ENCODE assay signal across 9 mouse cellular contexts in the genomic region with DNA sequence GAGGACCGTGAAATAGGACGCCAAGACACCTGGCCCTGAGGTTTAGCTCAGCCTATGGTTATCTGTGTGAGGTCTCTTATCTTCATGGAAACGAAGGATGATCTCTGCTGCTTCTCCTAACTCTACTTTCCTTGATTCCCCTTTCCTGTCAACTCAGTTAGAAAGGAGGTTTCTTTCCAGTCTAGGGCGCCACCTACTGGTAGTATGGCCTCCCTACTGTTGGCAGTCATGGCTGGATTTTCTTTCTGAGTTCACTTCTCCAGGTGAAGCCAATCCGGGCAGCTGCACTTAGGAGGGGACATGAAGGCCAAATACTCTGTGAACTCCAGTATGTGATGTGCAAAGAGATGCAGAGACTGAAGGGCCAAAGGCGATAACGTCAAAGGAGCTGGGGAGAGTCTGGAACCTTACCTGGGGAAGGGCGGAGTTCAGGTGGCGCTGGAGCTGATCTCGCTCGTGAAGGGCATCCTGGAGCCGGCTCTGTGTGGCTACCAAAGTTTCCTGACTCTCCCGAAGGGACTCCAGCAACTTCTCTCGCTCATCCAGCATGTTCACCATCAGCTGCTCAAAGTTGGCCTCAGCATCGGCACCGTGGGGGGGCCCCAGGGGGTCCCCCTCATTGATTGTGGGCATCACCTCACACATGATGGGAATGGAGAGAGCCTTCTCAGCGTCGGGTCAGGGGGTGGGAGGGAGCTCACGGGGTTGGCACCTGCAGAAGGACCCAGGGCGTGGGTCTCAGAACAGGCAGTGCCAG. TPM values are rescaled to one million over a fixed set of nuclear protein-coding genes. Genes with fewer than 3 reads are reported as not detected.
DNase-seq lines count a peak whose midpoint lies in the region; ATAC-seq and TF ChIP-seq lines count a peak whose summit lies in the region.
"Had no signal": no experiment of that assay in that cellular context is flagged by ENCODE, and none has a peak within 500 bp of the region (broad histone marks: within the 10 kb centered on the region; RNA-seq: fewer than 3 reads in every experiment).

No protein-coding gene starts in this region.

- no peak overlapping the region for H3K9ac ChIP-seq in ES-E14 (ENCODE audit: insufficient read depth, low read depth, low read length, poor library complexity, severe bottlenecking)
- H3K9ac ChIP-seq in forebrain, embryonic 13.5 days = no peak overlapping the region
- H3K9ac ChIP-seq: liver, embryonic 15.5 days had no signal

- intact Hi-C loops in heart, postnatal 36 days (cut with DNase I) = loop anchor here (1.0 to 5.0 kb wide), 4 partner anchors 135 to 280 kb away; no protein-coding TSS in a partner anchor

- DNase-seq in ES-E14 (ENCODE audit: low read depth, low spot score) = peak; percentile 66
- peak; percentile 85 for DNase-seq in brain, embryonic 14.5 days (ENCODE audit: low read depth)
- DNase-seq in heart, postnatal 36 days = peak; percentile 81 to 83
- peak; percentile 89 to 91 for DNase-seq in layer of hippocampus, postnatal 10 days (ENCODE audit: low spot score in 2 of 2)
- peak; percentile 72 for DNase-seq in lung, postnatal 25 days (ENCODE audit: low spot score)
- DNase-seq in retina, adult 2 months (ENCODE audit: low read depth, low spot score) = peak; percentile 66
- peak; percentile 48 to 64 for DNase-seq in thymus, postnatal 36 days

- H3K36me3 ChIP-seq in ES-E14 (ENCODE audit: control insufficient read depth, insufficient read depth, low read length, poor library complexity, severe bottlenecking) = no peaks in the 10 kb centered on the region
- H3K36me3 ChIP-seq in forebrain, embryonic 13.5 days (ENCODE audit: poor library complexity, severe bottlenecking) = no peaks in the 10 kb centered on the region
- H3K36me3 ChIP-seq: liver, embryonic 15.5 days had no signal

- no peak overlapping the region for H3K4me3 ChIP-seq in ES-E14 (ENCODE audit: insufficient read depth in 1 of 2, low read depth in 1 of 2, low read length in 2 of 2, poor library complexity in 1 of 2, severe bottlenecking in 1 of 2)
- H3K4me3 ChIP-seq in forebrain, embryonic 13.5 days = no peak overlapping the region
- H3K4me3 ChIP-seq: liver, embryonic 15.5 days had no signal

- peaks cover 2 to 19% of the 10 kb centered on the region in 2 experiments; a peak in 1 of 4 replicates for H3K4me1 ChIP-seq in ES-E14 (ENCODE audit: control insufficient read depth in 2 of 2, insufficient read depth in 2 of 2, low read length in 2 of 2, poor library complexity in 1 of 2)
- 0 out of 2 replicates have a peak, but pooled peaks cover 8% of the 10 kb centered on the region for H3K4me1 ChIP-seq in forebrain, embryonic 13.5 days

- TF ChIP-seq CTCF in brain, embryonic 14.5 days (IDR thresholded peaks at IDR 0.05; ENCODE audit: borderline replicate concordance, extremely low read depth, insufficient read depth, insufficient read length) = peak; percentile 91

- in situ Hi-C loops in ES-E14 (cut with MboI; ENCODE audit: low sequenced_read_pairs in 2 of 2, unreplicated experiment in 2 of 2) = loop anchor here in 1 of 2 experiments (5.0 kb wide), 1 partner anchor 180 kb away; no protein-coding TSS in a partner anchor

- H3K4me2 ChIP-seq in forebrain, embryonic 13.5 days = no peak overlapping the region
- H3K4me2 ChIP-seq: liver, embryonic 15.5 days had no signal

- peak; percentile 37; the same call in 1 of the 2 replicates for ATAC-seq in forebrain, embryonic 13.5 days

- no peaks in the 10 kb centered on the region for H3K27me3 ChIP-seq in forebrain, embryonic 13.5 days

- H3K27ac ChIP-seq in ES-E14 (ENCODE audit: insufficient read depth, low read depth, low read length, poor library complexity, severe bottlenecking) = no peak overlapping the region
- H3K27ac ChIP-seq in forebrain, embryonic 13.5 days = no peak overlapping the region
- H3K27ac ChIP-seq: liver, embryonic 15.5 days had no signal

- TF ChIP-seq POLR2A in brain, embryonic 14.5 days (IDR thresholded peaks at IDR 0.05; ENCODE audit: borderline replicate concordance, extremely low read depth, insufficient read depth, insufficient read length, poor library complexity, severe bottlenecking) = no peak

- H3K9me3 ChIP-seq in ES-E14 (ENCODE audit: control insufficient read depth, insufficient read depth, low read depth, low read length) = no peaks in the 10 kb centered on the region
- H3K9me3 ChIP-seq in forebrain, embryonic 13.5 days (replicated peaks) = no peaks in the 10 kb centered on the region
- H3K9me3 ChIP-seq: liver, embryonic 15.5 days had no signal

- 57% methylated on average over 20 of the region's 20 CpGs for WGBS in forebrain, embryonic 13.5 days

TF ChIP-seq in ES-E14, 5 proteins besides CTCF, POLR2A, EP300 and RAD21:
- TF ChIP-seq CHD2 (IDR thresholded peaks at IDR 0.05; ENCODE audit: low read depth, low read length) = no peak
- TF ChIP-seq ZC3H11A (IDR thresholded peaks at IDR 0.05; ENCODE audit: borderline replicate concordance, low read depth, low read length) = peak; percentile 74; the same call in 1 of the 2 replicates

RNA-seq across cellular contexts. Expression of gene Ppfia4, which starts 0.7 kb away (rescaled TPM):
- 14.1 and 35.3 TPM in 2 replicates for total RNA-seq in ES-E14 (2012; rRNA removed)
- polyA plus RNA-seq in brain, embryonic 14.5 days (2012; rRNA removed) = 23.6 and 31.3 TPM in 2 replicates
- 3.5 and 3.7 TPM in 2 replicates for polyA plus RNA-seq in forebrain, embryonic 13.5 days (2015; fragmentation: Nextera tagmentation; extraction: Ambion mirVana)
- 1 to 10 TPM; 1.4 to 1.6 TPM for total RNA-seq in heart, postnatal 36 days (2021)
- 10 to 100 TPM; 84.9 to 97.0 TPM for total RNA-seq in layer of hippocampus, postnatal 10 days (2021)

RNA-seq across cellular contexts. Expression of gene Tmem183a, which starts 29.7 kb away (rescaled TPM):
- total RNA-seq in ES-E14 (2012; rRNA removed) = 100 and 120 TPM in 2 replicates
- 111 and 116 TPM in 2 replicates for polyA plus RNA-seq in brain, embryonic 14.5 days (2012; rRNA removed)
- polyA plus RNA-seq in forebrain, embryonic 13.5 days (2015; fragmentation: Nextera tagmentation; extraction: Ambion mirVana) = 126 and 131 TPM in 2 replicates
- 10 to 100 TPM; 21.6 to 22.1 TPM for total RNA-seq in heart, postnatal 36 days (2021)
- total RNA-seq in layer of hippocampus, postnatal 10 days (2021) = 100 to 1,000 TPM in 1 of 2 experiments, 10 to 100 TPM in 1; 96.2 to 104 TPM

RNA-seq across cellular contexts. Expression of gene Myog, which starts 42.3 kb away (rescaled TPM):
- total RNA-seq in ES-E14 (2012; rRNA removed) = 0.18 and 0.37 TPM in 2 replicates
- polyA plus RNA-seq in brain, embryonic 14.5 days (2012; rRNA removed) = 1.3 and 2.6 TPM in 2 replicates
- not detected in 2 replicates for polyA plus RNA-seq in forebrain, embryonic 13.5 days (2015; fragmentation: Nextera tagmentation; extraction: Ambion mirVana)
- not detected for total RNA-seq in heart, postnatal 36 days (2021)
- not detected for total RNA-seq in layer of hippocampus, postnatal 10 days (2021)

RNA-seq across cellular contexts. Expression of gene 4933406M09Rik, which starts 53.7 kb away (rescaled TPM):
- total RNA-seq in ES-E14 (2012; rRNA removed) = 0.22 TPM in 1 of 2 replicates, not detected in the other
- polyA plus RNA-seq in brain, embryonic 14.5 days (2012; rRNA removed) = not detected in 2 replicates
- not detected in 2 replicates for polyA plus RNA-seq in forebrain, embryonic 13.5 days (2015; fragmentation: Nextera tagmentation; extraction: Ambion mirVana)
- total RNA-seq in heart, postnatal 36 days (2021) = not detected
- total RNA-seq in layer of hippocampus, postnatal 10 days (2021) = not detected
- polyA plus RNA-seq: liver, embryonic 15.5 days had no signal
